Mouse (Mus musculus) neutrophil, adult 5-6 weeks (primary cell): ENCODE measurements around the gene Mgll. TPM values are rescaled to one million over a fixed set of nuclear protein-coding genes. Genes with fewer than 3 reads are reported as not detected.

Experiments
- ATAC-seq: fragments of 151-379, 151-347 bp; 2 replicates; pipeline ENCODE4 v1.8.0; 2017; ENCODE audit warnings: mild to moderate bottlenecking, moderate TSS enrichment; ENCODE audit not compliant: insufficient number of reproducible peaks, poor library complexity, low FRiP score, severe bottlenecking; ENCODE audit errors: extremely low read depth
- total RNA-seq: library from RNA; stranded (forward); fragments of 200-1000 nt; gene quantifications from 2 replicates; pipeline ENCODE4 v1.2.3, GENCODE M21; 2017

The Mgll gene
- total RNA-seq, 1 experiment from 2014 or later, result 5.6 TPM

- ATAC-seq, result no peak
Measured at GRCm38 (mm10) chr6:88715966-88716365, 8.2 kb upstream of the Mgll start.

DNA sequence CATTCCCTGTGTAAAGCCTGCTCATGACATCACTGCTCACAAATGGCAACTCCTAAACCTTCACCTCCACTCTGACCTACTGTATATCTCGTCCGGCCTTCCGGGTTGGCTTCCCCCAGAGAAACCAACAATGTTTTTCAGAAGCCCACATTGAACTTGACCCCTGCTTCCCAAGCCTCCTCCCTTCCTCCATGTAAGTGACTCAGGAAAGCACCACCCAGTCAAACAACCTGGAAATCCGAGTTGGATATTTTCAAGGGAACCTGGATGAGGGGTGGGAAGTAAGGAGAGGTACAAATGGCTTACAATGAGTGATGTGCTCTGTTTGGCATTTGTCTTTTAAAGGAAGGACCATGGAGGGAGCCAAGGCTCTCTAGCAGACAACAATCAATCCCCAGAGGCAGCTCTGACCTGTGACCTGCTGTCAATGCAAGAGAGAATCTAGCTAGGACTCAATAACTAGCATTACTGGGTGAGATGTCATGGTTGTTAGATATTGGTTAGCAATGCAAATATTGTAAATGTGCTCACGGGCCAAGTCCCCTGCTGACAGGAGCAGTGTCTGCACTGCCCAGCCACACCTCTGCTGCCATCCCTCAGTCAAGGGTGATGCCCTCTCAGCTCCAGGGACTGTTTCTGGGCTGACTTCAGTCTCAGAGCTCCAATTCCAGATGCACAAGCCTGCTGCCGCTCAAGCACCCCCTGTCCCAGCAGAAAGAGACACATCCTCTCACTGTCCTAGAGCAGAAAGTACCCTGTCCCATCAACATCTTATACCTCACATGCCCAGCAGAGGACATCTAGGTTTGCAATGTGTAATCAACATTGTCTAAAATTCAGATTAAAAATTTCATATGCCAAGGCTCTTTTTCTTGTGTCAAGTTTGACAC lies 6.8 kb upstream of the Mgll start:
- no peak for ATAC-seq

GRCm38 (mm10) chr6:88718033-88718725 lies 6.0 kb upstream of the Mgll start:
- no peak for ATAC-seq

DNA sequence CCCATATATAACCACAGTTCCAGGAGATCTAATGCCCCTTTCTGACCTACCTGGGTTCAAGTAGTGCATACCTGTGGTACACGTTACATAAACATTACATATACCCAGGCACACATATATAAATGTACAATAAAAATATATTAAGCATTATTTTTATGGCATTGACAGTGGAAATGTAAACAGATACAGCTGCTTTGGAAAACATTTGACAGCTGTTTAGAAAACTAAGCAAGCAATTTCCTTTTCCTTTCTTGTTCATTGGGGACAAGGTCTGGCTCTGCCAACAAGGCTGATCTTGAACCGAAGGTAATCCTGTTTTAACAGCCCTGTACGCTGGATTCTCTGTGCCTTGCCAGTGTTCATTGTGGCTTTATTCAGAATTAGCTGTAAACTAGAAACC lies 3.2 kb upstream of the Mgll start:
- ATAC-seq, result no peak

GRCm38 (mm10) chr6:88722906-88723305 lies 1.3 kb upstream of the Mgll start:
- no peak for ATAC-seq

DNA sequence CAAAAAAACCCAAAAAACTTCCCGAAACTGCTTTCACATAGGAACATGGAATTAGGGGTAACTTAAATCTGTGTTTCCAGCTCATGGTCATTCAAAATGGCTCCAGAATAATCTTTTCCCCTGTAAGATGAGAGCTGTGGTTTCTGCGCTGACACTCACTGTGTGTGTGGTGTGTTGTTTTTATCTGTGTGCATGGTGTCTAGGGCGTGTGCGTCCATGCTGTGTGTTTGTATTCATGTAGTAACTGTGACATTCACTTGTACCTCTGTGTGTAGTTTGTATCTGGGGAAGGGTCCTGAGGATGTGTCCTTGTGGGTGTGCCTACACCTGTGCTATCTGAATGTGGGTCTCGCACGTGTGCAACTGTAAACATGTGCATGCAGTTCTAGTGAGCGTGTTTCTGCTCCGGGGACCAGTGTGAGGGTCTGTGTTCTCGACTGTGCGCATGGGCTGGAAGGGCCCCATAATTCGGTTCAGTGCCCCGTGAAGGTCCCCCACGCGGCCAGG lies 353 bp upstream of the Mgll start:
- no peak for ATAC-seq

GRCm38 (mm10) chr6:88725590-88725989 lies 1.4 kb downstream of the Mgll start:
- ATAC-seq, result no peak

DNA sequence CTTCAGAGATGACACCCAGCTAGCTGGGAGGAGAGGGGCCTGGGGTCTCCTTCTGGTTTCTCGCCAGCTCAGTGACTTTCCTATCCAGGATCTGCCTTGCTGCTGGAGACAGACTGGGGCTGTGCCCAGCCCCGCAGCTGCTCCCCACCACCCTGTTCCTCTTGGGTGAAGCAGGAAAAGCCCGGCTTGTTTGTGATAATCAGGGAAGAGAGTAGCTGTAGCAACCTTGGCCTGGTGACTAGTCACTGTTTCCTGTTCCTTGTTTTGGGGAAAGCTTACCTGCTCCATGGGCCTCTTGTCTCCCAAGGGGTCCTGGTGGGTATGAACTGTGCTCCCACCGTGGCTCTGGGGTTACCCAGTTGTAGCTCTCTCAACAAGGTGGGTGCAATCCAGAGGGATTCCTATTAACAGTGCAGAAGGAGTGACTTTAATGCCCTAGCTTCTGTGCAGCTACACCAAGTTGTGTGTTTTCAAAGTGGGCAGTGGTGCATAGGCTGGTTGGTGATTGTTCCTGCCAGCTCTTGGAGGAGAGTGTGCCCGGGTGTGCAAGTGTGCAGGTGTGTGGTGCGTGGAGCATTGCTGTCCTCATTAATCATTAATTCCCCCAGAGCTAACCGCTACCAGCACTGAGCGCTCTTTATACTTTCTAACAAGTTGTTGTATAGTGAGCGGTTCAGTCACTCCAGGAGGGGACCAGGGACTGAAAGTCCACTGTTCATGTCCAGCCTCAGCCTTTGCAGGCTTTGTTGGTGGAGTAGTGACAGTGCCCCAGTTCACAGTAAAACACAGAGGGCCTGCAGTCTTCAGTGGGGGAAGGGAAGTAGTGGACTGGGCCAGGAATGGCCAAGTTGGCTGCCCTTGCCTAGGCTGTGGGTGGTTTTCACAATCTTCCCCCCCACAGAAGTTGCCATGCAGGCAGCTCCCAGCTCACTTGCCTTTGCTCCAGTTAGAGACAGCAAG lies 2.3 kb downstream of the Mgll start:
- ATAC-seq, result no peak

GRCm38 (mm10) chr6:88727490-88727889 lies 3.3 kb downstream of the Mgll start:
- no peak for ATAC-seq

DNA sequence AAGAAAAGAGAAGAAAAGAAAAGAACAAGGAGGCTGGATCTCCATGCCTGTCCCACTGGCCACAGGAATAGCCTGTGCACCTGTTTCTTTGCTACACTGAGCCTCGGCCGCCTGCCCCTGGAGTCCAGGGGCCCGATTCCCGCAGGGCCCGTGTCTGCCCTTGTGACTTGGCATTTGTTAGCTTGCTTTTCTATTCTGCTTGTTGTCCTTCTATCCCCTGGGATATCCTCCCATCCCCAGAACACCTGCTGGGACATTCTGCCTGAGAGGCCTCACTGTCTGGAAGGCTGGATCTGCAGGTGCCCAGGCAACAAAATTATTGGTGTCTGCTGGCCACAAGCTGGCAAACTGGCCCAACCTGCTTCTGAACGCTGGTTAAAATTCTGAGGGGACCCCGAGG lies 3.8 kb downstream of the Mgll start:
- ATAC-seq, result no peak

- ATAC-seq, result no peak
Measured at GRCm38 (mm10) chr6:88728515-88728914, 4.3 kb downstream of the Mgll start.

- peak; percentile 52 for ATAC-seq
Measured at GRCm38 (mm10) chr6:88731211-88731751, 7.1 kb downstream of the Mgll start.

GRCm38 (mm10) chr6:88731991-88732390 lies 7.8 kb downstream of the Mgll start:
- no peak for ATAC-seq

DNA sequence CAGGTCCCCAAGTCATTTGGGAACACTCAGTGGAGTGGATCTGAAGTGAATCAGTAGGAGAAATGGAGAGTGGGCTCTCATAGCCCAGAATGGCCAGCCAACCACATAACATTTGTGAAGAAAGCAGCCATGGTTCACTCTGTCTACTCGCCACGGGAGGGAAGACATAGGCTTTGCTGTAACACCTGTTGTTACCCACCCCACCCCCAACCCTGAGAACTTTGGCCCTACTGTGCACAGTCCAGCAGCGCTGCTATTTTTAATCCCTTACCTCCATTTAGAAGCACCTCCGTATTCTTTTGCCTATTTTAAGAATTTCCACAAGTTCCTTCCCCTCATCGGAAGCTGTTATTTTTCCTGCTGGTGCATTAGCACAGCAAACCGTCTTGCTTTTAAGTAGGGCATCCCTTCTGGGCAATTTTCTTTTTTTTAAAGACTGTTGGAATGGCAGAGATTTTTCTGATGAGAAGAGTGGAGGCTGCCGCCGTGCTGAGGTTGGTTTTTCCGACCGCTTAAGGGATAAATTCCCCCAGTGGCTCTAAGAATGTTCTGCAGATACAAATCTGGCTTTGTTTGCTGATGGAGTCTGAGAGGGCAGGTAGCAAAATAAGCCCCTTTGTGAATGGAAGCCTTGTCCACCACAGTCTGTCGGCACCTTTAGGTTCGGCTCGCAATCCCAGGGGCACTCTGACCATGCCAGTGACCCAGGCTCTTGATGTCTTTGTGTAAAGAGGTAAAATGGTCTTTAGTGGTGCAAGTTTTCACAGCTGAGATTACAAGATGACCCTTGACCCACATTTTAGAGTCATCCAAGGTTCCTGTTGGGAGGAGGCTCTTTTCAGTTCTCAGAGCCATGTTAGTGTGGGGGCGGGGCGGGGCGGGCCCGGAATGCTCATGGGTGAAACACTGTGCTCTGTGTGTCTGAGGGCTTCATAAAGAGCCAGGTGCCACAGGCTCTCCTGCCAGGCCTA lies 8.7 kb downstream of the Mgll start:
- ATAC-seq, result no peak

DNA sequence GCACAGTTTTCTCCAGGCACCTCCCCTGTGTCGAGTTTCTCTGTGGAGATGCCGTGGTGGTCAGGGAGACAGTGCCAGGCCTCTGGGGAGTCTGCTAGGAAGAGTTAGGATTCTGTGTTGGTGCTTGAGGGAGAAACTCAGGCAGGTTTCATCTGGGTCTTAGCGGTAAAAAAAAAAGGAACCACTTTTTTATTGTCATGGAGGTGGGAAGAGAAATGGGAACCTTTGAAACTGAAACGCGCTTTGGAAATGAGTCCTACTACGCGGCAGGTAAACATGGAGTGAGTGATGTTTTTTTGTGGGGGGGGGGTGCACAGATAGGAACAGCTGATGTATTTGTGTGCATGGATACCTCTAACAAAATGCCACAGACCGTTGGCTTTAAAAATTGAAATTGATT lies 12.1 kb downstream of the Mgll start:
- no peak for ATAC-seq

DNA sequence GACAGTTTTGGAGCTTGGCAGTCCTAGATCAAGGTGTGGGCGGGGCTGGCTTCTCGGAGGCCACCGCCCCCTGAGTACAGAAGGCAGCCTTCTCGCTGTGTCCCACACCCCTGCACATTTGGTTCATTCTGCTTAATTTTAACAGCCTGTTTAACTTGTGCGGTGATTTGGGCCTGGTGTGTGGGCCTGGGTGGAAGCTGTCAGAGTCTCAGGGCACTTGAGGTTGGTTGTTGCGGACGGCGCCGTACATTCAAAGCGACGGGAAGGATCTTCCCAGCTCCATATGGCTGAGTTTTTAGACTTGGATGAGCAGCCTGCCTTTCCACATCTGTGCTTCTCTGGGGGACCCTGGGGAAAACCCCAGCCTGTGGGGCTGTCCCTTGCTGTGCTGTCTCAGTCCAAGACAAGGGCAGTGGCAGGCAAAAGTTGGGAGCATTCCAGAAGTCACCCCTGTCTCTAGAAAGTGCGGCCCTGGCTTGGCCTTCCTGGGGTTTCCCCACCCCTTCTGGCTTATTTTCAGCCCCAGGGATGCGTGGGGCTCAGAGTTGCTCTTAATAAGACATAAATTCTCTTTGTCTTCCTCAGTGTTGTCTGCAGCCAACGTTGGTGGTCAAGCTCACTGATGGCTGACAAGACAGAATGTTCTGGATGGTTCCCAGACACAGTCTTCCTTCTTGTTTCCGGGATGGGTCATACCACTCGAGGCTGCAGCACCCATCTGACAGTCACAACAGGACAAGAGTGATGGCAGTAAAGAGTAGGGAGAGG lies 12.7 kb downstream of the Mgll start:
- no peak for ATAC-seq

DNA sequence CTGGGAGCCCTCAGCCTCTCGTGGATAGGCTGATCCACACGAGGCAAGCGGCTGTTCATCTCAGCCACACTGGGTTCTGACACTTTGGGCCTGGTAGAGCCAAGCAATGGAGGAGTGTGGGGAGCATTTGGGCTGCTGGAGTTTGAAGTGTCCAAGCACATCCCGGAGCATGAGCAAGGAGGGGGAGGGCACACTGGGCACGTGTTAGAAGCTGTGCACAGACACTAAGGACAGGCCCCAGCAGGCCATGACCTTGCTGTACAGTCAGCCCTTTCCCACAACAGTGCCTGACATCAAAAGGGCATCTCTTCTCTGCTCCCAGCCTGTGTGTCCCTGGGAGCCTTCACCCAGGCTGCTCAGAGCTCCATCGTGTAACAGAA lies 13.3 kb downstream of the Mgll start:
- ATAC-seq, result no peak
